Mouse (Mus musculus): ENCODE measurements around the gene N4bp1. TPM values are rescaled to one million over a fixed set of nuclear protein-coding genes. Genes with fewer than 3 reads are reported as not detected.

N4bp1 gene
- polyA plus RNA-seq, 1 experiment from 2014 or later, result 24.6 TPM

DNA sequence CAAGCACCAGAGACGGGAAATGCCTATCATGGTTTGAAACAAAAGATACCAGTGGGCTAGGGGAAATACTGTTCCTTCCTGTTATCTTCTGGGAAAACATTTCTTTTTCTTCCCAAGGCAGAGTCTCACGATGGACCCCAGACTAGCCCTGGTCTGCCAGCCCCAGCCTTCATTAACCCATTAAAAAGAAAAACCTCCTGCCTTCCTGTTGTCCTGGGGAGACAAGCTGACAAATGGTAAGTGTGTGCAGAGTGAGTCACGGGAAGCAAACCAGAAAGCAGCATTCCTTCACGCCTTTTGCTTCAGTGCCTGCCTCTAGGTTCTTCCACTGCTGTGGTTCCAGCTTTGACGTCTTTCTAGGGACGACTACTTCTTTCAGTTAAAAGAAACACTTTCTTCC lies 83.1 kb downstream of the N4bp1 start:
- H3K36me3 ChIP-seq (ENCODE audit: inconsistent target), result no peaks in the 10 kb centered on the region
- WGBS (ENCODE audit: missing documents), result 94% methylated on average over 6 of the region's 6 CpGs
- no peak overlapping the region for H3K27ac ChIP-seq
- H3K79me2 ChIP-seq (ENCODE audit: inconsistent target), result no peaks in the 10 kb centered on the region
- H3K4me3 ChIP-seq (ENCODE audit: inconsistent target), result no peak overlapping the region

DNA sequence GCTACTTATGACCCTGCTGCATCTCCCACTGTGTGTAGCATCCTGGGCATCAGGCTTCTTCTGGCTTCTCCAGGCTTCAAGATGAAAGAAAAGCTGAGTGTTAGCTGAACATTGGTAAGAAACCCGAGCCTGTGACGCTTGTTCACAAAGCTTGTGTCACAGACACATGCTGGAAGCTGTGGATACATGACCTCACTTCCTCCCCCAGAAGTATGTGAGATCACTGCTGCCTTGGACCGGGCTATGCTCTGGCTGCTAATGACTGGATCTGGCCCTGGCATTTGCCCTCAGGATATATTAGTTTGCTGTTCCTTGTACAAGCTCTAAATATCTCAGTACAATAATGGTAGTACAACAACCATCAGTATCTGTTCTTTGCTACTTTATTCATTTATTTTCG lies 84.1 kb downstream of the N4bp1 start:
- Histone ChIP-seq H3K4me3 (ENCODE audit: inconsistent target) (no peak overlapping the region), H3K79me2 (ENCODE audit: inconsistent target) (no peaks in the 10 kb centered on the region), H3K36me3 (ENCODE audit: inconsistent target) (no peaks in the 10 kb centered on the region), H3K27ac (no peak overlapping the region)
- WGBS (ENCODE audit: missing documents), result 44% methylated on average over 4 of the region's 4 CpGs

DNA sequence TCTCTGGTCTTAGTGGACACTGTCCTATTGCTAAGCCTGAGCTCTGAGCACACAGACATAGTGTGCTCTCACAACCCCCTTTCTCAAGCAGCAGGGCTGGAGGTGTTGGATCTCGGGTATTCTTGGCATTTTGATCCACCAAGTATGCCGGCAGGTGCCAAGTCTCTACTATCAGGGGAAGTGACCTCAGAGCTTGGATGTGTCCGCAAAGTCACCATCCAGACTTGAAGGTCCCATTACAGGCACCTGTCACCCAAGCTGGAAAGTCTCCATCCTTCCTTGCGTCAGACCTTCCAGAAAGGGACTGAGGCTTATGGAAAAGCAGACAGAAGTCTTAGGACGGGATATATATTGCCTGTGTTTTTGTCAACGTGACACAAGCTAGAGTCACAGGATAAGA lies 86.9 kb downstream of the N4bp1 start:
- WGBS (ENCODE audit: missing documents), result 96% methylated on average over 6 of the region's 6 CpGs
- Histone ChIP-seq H3K36me3 (ENCODE audit: inconsistent target) (no peaks in the 10 kb centered on the region), H3K27ac (no peak overlapping the region), H3K4me3 (ENCODE audit: inconsistent target) (no peak overlapping the region), H3K79me2 (ENCODE audit: inconsistent target) (no peaks in the 10 kb centered on the region)

DNA sequence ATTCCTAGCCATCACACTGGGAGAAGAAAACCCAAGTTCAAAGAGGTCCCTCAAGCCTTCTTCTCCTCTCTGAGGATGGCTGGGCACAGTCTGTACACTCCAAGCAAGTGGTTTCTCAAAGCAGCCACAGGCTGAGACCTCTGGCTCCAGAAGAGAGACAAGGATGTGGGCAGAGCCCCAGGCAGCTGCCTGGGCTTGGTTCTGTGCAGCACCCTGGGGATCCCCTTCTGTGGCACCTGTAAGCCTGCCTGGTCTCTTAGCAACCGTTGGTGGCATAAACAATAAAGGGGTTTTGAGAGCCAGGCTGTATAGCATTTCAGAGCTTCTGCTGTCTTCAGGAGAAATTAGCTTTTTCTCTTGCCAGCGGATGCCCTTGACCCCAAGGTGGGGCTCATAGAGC lies 87.4 kb downstream of the N4bp1 start:
- Histone ChIP-seq H3K36me3 (ENCODE audit: inconsistent target) (no peaks in the 10 kb centered on the region), H3K27ac (no peak overlapping the region), H3K4me3 (ENCODE audit: inconsistent target) (no peak overlapping the region), H3K79me2 (ENCODE audit: inconsistent target) (no peaks in the 10 kb centered on the region)
- 88% methylated on average over 2 of the region's 2 CpGs for WGBS (ENCODE audit: missing documents)

DNA sequence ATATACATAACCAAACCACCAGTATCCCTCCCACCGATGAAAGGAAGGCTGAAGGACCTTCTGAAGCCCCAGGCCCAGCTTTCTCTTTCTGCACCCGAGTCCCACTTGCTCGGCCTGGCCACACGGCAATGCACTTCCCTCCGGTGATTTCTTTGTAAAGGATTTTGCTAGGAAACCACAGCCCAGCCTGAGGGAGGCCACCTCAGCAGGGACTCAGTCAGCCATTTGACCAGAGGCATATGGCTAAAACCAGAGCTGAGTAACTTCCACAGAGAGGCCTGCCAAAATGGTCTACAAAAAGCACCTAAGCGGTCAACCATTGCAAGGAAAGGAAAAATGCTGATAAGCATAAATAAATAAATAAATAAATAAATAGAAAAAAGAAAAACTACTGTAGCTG lies 90.3 kb downstream of the N4bp1 start:
- 55% methylated on average over 6 of the region's 6 CpGs for WGBS (ENCODE audit: missing documents)
- no peaks in the 10 kb centered on the region for H3K36me3 ChIP-seq (ENCODE audit: inconsistent target)
- no peaks in the 10 kb centered on the region for H3K79me2 ChIP-seq (ENCODE audit: inconsistent target)
- no peak overlapping the region for H3K27ac ChIP-seq
- H3K4me3 ChIP-seq (ENCODE audit: inconsistent target), result no peak overlapping the region

DNA sequence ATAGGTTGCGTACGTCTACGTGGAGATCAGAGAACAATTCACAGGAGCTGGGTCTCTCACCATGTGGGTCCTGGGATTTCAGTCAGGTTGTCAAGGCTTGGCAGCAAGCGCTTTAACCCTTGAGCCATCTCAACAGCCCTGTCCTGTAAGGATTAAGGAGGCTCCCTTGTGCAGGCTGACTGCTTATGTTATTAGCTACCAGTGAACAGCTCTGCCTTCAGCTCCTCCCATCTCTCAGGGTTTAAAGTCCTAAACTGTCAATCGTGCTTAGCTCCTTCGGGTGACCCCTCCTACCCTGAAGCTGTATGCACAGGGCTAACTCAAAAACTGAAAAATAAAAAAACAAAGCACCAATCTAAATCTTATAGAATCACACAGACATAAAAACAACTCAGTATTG lies 93.5 kb downstream of the N4bp1 start:
- Histone ChIP-seq H3K27ac (no peak overlapping the region), H3K79me2 (ENCODE audit: inconsistent target) (no peaks in the 10 kb centered on the region), H3K36me3 (ENCODE audit: inconsistent target) (no peaks in the 10 kb centered on the region), H3K4me3 (ENCODE audit: inconsistent target) (no peak overlapping the region)
- WGBS (ENCODE audit: missing documents), result 92% methylated on average over 6 of the region's 6 CpGs

DNA sequence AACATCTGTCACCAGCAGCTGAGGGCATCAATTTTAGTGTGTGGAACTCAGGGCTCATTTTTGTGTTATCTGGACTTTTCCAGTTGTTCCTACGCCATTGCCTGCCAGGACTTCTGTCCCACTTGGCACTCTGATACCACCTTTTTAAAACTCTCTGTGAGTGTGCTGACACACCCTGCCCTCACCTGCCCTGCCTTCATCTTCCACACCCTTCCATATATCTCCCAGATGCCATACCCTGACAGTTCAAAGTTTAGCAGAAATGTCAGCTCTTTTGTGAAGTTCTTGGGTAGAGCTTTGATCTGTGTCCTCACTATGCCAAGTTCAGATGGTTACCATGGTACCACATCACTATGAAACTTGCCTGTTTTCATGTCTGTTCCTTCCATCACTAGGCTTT lies 95.5 kb downstream of the N4bp1 start:
- Histone ChIP-seq H3K27ac (no peak overlapping the region), H3K4me3 (ENCODE audit: inconsistent target) (no peak overlapping the region), H3K79me2 (ENCODE audit: inconsistent target) (no peaks in the 10 kb centered on the region), H3K36me3 (ENCODE audit: inconsistent target) (no peaks in the 10 kb centered on the region)
- 100% methylated on average over 1 of the region's 1 CpGs for WGBS (ENCODE audit: missing documents)

DNA sequence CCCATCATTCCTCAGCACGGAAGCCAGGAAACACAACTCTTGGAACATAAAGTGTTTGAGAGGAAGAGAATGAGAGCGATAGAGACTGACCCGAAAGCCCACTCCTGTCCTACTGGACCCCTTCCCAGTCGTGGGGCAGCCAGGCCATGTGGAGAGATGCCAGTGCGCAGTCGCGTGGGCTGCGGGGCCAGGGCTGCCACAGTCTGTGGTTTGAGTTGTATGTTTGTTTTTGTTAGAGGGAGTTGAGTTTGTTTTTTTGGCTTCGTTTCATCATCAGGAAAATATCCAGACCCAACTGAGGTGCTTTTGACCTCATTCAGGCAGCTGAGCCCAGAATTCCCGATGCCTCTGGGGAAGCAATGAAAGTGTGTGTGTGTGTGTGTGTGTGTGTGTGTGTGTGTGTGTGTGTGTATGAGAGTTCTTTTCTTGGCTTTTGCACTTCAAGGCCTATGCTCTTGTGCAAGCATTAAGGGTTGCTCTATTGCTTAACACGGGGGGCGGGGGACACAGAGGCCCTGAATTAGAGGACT lies 97.1 kb downstream of the N4bp1 start:
- Histone ChIP-seq H3K4me3 (ENCODE audit: inconsistent target) (no peak overlapping the region), H3K36me3 (ENCODE audit: inconsistent target) (no peaks in the 10 kb centered on the region), H3K27ac (no peak overlapping the region), H3K79me2 (ENCODE audit: inconsistent target) (no peaks in the 10 kb centered on the region)
- 85% methylated on average over 11 of the region's 12 CpGs for WGBS (ENCODE audit: missing documents)

DNA sequence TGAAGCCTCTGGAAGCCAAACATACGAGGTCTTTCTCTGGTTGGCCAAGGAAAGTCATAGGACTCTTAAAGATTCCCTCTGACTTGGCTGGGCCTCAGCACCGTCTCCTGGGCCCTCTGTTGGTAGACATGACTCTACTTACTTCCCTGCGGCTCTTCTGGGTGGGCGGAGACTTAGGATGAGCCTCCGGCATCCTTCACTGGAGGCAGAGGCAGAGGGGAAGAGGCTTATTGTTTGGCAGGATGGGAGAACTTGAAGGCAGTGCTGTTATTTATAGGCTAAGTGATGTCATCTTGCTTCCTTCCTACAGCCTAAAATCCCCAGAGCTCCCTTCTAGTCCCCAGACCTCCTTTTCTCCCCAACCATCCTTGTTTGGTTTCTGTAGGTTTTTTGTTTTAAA lies 98.6 kb downstream of the N4bp1 start:
- Histone ChIP-seq H3K27ac (peak overlapping the region; percentile 33; the same call in 1 of the 2 replicates), H3K4me3 (ENCODE audit: inconsistent target) (no peak overlapping the region), H3K79me2 (ENCODE audit: inconsistent target) (no peaks in the 10 kb centered on the region), H3K36me3 (ENCODE audit: inconsistent target) (no peaks in the 10 kb centered on the region)
- WGBS (ENCODE audit: missing documents), result 61% methylated on average over 5 of the region's 5 CpGs

DNA sequence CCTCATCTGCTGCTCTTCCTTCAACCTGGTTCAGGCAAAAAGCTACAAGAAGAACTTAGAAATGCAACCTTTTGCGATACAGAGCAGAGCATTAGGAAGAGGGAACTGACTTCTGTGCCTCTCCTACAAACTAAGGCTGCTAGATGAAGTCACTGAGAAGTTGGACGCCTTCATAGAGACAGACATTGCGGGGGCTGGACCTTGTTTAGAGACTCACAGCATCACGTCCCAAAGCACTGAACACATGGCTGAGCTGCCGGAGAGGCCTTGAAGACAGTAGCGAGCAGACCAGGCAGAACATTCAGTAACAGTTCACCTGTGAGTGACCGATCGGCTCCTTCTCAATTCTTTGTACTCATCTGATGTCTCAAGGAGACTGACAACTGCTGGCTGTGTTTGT lies 104.0 kb downstream of the N4bp1 start:
- Histone ChIP-seq H3K27ac (no peak overlapping the region), H3K36me3 (ENCODE audit: inconsistent target) (no peaks in the 10 kb centered on the region), H3K79me2 (ENCODE audit: inconsistent target) (no peaks in the 10 kb centered on the region), H3K4me3 (ENCODE audit: inconsistent target) (no peak overlapping the region)
- 95% methylated on average over 8 of the region's 8 CpGs for WGBS (ENCODE audit: missing documents)

DNA sequence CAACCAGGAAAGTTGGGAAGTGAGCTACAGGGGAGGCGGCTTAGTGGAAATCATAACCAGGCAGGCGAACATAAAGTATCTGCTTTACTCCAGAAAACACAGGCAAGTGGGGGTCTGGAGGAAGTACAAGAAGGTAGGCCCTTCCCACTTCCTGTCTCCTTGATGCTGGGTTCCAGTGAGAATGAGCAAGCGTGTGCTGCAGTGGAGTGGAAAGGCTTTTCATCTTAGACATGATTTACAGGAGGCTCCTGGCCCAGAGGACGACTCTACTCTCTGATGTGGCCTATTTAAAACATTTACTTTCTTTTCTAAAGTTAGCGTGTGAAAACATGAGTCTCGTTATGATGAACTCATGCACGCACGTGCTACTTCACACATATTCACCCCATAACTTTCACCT lies 105.9 kb downstream of the N4bp1 start:
- H3K27ac ChIP-seq, result no peak overlapping the region
- 74% methylated on average over 8 of the region's 8 CpGs for WGBS (ENCODE audit: missing documents)
- no peak overlapping the region for H3K4me3 ChIP-seq (ENCODE audit: inconsistent target)
- H3K36me3 ChIP-seq (ENCODE audit: inconsistent target), result no peaks in the 10 kb centered on the region
- H3K79me2 ChIP-seq (ENCODE audit: inconsistent target), result no peaks in the 10 kb centered on the region

DNA sequence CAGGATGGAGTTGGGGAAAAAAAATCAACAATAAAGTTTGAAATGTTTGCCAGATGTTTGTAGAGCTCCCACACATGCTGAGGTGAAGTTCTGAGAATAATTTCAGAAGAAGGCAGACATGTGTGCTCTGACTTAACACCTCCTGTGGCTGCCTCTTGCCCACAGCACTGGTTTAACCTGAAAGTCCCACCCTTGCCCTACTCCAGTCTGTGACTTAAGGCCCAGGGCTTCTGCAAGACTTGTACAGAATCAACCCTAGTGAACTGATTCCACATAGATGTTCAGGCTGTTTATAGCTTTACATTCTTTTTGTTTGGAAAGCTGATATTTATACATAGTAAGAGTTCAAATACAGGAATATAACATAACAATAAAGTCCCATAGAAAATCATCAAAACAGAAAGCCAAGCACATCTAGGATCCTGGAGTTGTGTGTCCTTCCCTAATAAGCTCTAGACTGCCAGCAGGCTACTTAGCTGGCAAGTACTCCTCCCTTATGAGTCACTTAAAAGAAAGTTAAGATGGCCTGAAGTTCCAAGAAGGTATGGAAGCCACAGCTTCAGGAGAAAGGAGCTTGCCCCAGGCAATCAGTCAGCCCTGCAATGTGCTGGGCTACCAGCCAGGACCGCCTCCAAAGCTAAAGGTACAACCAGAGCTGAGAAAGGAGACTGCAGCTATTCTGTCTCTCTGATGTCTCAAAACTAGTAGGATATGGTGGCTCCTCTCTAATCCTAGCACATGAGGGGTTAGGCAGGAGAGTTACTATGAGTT lies 114.9 kb downstream of the N4bp1 start:
- no peak overlapping the region for H3K4me3 ChIP-seq (ENCODE audit: inconsistent target)
- 100% methylated on average over 1 of the region's 1 CpGs for WGBS (ENCODE audit: missing documents)
- no peaks in the 10 kb centered on the region for H3K79me2 ChIP-seq (ENCODE audit: inconsistent target)
- H3K36me3 ChIP-seq (ENCODE audit: inconsistent target), result no peaks in the 10 kb centered on the region
- H3K27ac ChIP-seq, result no peak overlapping the region

DNA sequence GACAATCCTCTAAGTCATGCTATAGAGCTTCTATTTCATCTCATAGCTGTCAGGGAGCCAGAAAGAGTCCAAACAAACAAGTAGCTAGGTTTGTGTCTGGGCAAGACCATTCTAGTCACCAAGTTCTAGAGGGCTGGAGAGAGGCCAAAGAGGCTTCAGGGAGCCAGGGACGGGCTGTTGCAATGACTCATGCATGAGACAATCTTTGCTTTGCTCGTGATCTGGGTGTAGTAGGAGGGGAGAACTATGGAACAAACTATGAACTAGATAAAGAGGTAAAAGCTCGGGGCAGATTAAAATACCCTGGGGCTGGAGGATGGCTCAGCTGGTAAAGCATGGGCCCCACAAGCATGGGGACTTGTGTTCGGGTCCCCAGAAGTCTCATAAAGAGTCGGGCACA lies 116.6 kb downstream of the N4bp1 start:
- WGBS (ENCODE audit: missing documents), result 68% methylated on average over 5 of the region's 5 CpGs
- Histone ChIP-seq H3K36me3 (ENCODE audit: inconsistent target) (no peaks in the 10 kb centered on the region), H3K27ac (peak overlapping the region; percentile 64), H3K79me2 (ENCODE audit: inconsistent target) (no peaks in the 10 kb centered on the region), H3K4me3 (ENCODE audit: inconsistent target) (no peak overlapping the region)

DNA sequence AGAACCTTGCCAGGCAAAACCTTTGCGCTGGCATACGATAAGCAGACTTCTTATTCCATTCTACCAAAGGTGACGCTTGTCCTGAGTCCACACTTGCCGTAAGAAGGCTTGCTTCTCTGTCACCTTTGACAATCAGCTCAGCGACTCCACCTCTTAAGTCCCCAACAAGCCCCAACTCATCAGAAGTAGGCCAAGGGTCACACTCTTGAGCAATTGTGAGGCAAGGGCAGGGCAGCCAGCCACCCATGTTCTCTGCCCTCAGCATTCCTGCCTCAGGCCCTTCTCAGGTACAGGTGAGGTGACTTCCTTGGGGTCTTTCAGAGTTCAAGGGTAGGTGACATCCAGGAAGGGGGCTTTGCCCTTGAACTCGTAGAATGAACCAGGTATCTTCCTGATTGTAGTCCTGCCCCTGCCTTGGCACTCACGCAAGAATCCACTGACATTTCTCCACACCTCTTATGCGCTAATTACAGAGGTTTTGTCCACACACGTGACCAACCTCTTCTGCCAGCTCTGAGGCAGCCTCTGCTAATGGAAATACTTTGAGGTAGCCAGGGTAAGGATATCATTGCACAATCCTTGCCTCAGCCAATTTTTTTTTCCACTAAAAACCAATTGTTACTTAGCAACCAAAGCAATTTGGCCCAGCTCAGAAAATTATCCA lies 118.4 kb downstream of the N4bp1 start:
- Histone ChIP-seq H3K79me2 (ENCODE audit: inconsistent target) (no peaks in the 10 kb centered on the region), H3K36me3 (ENCODE audit: inconsistent target) (no peaks in the 10 kb centered on the region), H3K4me3 (ENCODE audit: inconsistent target) (no peak overlapping the region), H3K27ac (no peak overlapping the region)
- 90% methylated on average over 9 of the region's 9 CpGs for WGBS (ENCODE audit: missing documents)

DNA sequence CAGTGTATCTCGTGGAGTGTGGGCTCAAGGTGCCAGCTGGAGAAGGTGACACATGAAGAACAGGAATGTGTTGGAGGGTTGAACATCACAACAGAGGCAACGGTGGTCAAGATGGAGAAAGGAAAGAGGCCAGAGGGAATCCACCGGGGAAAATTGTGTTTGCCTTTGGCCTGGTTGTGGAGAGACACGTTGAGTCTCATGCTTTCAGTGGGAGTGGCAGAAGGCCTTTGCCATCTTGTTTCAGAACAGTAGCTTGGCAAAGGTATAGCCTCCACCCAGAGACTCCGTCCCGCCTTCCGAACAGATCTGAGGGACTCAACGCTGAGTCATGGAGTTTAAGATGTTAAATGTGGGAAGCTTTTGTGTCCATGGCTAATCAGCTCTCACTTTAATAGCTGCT lies 119.4 kb downstream of the N4bp1 start:
- H3K4me3 ChIP-seq (ENCODE audit: inconsistent target), result no peak overlapping the region
- 95% methylated on average over 8 of the region's 8 CpGs for WGBS (ENCODE audit: missing documents)
- H3K36me3 ChIP-seq (ENCODE audit: inconsistent target), result no peaks in the 10 kb centered on the region
- H3K79me2 ChIP-seq (ENCODE audit: inconsistent target), result no peaks in the 10 kb centered on the region
- no peak overlapping the region for H3K27ac ChIP-seq
